Mouse (Mus musculus): ENCODE results near the gene Itga11. TPM values are rescaled to one million over a fixed set of nuclear protein-coding genes. Genes with fewer than 3 reads are reported as not detected.

Itga11 gene
- polyA plus RNA-seq, 1 experiment from 2014 or later = 3.6 TPM

DNA sequence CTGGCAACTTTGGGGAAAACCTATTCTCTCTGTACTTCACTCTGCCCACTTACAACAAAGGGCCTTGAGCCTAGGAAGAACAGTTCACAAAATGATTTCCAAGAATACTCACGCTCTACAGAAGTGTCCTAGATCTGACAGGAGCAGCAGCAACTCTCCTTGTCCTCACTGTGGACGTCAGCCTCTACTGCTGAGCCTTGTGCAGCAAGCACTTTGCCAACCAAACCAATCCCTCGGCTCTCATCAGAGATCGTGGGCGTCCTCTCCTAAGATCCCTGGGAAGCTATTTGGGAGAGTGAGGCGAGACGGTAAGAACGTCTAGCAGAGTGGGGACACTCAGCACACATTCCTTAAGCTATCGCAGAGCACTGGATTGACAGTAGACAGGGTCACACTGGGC, 17.6 kb downstream of the Itga11 start:
- WGBS = 89% methylated on average over 9 of the region's 9 CpGs
- H3K27ac ChIP-seq = no peak overlapping the region
- no peaks in the 10 kb centered on the region for H3K27me3 ChIP-seq
- H3K4me3 ChIP-seq (replicated peaks) = no peak overlapping the region
- no peak for ATAC-seq (ENCODE audit: low FRiP score)
- H3K4me2 ChIP-seq = no peak overlapping the region
- no peak overlapping the region for H3K9ac ChIP-seq
- H3K36me3 ChIP-seq (replicated peaks) = no peaks in the 10 kb centered on the region
- peaks cover 10% of the 10 kb centered on the region; the same call in 1 of the 2 replicates for H3K4me1 ChIP-seq
- H3K9me3 ChIP-seq = no peaks in the 10 kb centered on the region

DNA sequence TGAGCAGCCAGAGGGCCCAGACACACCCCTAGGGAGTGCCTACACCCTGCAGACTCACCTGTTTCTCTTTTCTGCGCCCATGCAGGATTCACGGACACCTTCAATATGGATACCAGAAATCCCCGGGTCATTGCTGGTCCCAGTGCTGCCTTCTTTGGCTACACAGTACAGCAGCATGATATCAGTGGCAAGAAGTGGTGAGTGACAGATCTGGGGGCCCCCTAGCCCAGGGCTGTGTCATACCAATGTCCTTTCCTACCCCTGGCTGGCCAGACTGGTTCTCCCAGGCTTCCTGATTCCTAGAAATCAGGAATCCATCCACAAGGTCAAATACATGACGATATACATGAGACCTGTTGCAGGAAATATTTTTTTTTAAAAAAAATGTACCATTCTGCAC, 19.2 kb downstream of the Itga11 start:
- no peaks in the 10 kb centered on the region for H3K27me3 ChIP-seq
- no peak overlapping the region for H3K4me2 ChIP-seq
- 93% methylated on average over 4 of the region's 4 CpGs for WGBS
- no peak overlapping the region for H3K9ac ChIP-seq
- no peaks in the 10 kb centered on the region for H3K9me3 ChIP-seq
- no peak overlapping the region for H3K4me3 ChIP-seq (replicated peaks)
- no peak for ATAC-seq (ENCODE audit: low FRiP score)
- peaks cover 8% of the 10 kb centered on the region; the same call in 1 of the 2 replicates for H3K4me1 ChIP-seq
- no peaks in the 10 kb centered on the region for H3K36me3 ChIP-seq (replicated peaks)
- H3K27ac ChIP-seq = no peak overlapping the region

DNA sequence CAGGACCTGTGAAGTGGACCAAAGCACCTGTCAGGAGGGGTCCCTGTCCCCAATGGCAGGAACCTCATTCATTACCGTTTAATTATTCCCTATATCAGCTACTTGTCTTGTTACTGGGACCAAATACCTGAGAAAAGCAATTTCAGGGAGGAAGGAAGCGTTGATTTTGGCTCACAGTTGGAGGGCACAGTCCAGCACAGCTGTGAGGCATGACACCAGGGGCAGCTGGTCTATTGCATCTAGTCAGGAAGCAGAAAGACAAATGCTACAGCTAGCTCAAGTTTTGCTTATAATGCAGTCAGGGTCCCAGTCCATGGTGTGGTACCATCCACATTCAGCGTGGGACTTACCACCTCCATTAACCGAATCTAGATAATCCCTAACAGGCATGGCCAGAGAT, 29.6 kb downstream of the Itga11 start:
- no peaks in the 10 kb centered on the region for H3K27me3 ChIP-seq
- WGBS = 92% methylated on average over 4 of the region's 4 CpGs
- H3K27ac ChIP-seq = no peak overlapping the region

DNA sequence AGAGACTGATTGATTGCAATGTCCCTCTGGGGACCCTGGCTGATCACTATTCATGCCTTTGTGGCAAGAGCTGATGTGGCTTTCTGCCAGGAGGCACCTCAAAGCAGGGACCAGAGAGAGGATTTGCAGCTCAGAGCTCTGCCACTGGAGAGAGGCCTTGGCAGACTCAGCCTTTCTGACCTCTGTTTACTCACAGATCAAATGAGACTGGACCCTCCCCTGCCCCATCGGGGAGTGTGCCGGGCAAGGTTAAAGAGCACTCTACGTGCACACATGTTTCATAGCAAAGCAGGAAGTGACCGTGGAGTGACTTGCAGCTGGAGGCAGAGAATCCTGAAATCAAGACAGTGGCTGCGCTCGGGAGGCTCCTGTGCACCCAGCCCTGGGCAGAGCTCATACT, 30.2 kb downstream of the Itga11 start:
- no peak overlapping the region for H3K27ac ChIP-seq
- no peaks in the 10 kb centered on the region for H3K27me3 ChIP-seq
- peaks cover 10% of the 10 kb centered on the region; the same call in 1 of the 2 replicates for H3K4me1 ChIP-seq
- no peak for ATAC-seq (ENCODE audit: low FRiP score)
- 70% methylated on average over 6 of the region's 6 CpGs for WGBS
- H3K4me3 ChIP-seq (replicated peaks) = no peak overlapping the region
- no peak overlapping the region for H3K9ac ChIP-seq
- no peak overlapping the region for H3K4me2 ChIP-seq
- no peaks in the 10 kb centered on the region for H3K36me3 ChIP-seq (replicated peaks)
- no peaks in the 10 kb centered on the region for H3K9me3 ChIP-seq

More for the DNA sequence above, 29.6 kb downstream of the Itga11 start:
- no peak for ATAC-seq (ENCODE audit: low FRiP score)
- H3K36me3 ChIP-seq (replicated peaks) = no peaks in the 10 kb centered on the region
- H3K9ac ChIP-seq = no peak overlapping the region
- no peak overlapping the region for H3K4me3 ChIP-seq (replicated peaks)
- H3K4me1 ChIP-seq = peaks cover 10% of the 10 kb centered on the region; the same call in 1 of the 2 replicates
- no peak overlapping the region for H3K4me2 ChIP-seq
- no peaks in the 10 kb centered on the region for H3K9me3 ChIP-seq

DNA sequence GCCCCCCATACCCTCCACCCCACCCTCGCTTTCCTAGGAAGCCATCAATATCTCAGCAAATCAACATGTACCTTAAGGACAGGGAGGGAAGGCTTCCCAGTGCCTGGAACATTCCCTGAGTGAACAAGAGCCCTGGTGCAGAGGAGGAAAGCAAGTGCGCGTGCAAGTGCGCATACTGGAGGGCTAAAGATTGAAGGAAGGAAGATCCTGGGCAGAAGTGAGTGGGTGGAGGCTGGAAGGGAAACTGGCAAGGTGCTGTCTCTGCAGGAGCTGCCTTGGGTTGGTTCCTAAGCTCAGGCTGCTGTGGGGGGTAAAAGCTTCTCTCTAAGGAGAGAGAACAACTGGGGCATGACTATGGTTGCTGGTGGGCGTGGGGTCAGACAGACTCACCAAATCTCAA, 32.4 kb downstream of the Itga11 start:
- H3K27me3 ChIP-seq = no peaks in the 10 kb centered on the region
- no peak overlapping the region for H3K27ac ChIP-seq
- H3K9me3 ChIP-seq = 0 out of 2 replicates have a peak, but pooled peaks cover 4% of the 10 kb centered on the region
- H3K4me1 ChIP-seq = peaks cover 10% of the 10 kb centered on the region; the same call in 1 of the 2 replicates
- WGBS = 93% methylated on average over 5 of the region's 5 CpGs
- H3K9ac ChIP-seq = no peak overlapping the region
- no peak for ATAC-seq (ENCODE audit: low FRiP score)
- H3K4me2 ChIP-seq = no peak overlapping the region
- no peaks in the 10 kb centered on the region for H3K36me3 ChIP-seq (replicated peaks)
- H3K4me3 ChIP-seq (replicated peaks) = no peak overlapping the region

DNA sequence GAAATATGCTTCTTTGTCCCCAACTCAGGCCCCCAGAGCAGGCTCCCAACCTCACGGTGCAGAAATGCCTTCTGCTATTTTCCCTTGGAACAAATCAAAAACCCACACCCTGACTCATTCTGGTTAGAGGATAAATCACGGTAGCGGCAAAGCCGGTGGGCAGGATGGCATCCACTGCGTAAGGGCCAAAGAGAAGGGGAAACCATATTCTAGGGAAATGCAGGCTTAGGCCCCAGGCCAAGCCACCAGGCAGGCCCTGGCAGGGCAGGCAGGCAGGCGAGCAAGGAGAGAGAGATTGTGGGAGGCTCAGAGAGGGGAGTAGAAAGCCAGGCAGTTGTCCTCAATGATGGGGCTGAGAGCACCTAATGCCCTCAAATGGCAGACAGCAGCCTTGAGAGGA, 34.7 kb downstream of the Itga11 start:
- WGBS = 83% methylated on average over 6 of the region's 6 CpGs
- no peak overlapping the region for H3K9ac ChIP-seq
- H3K4me1 ChIP-seq = peaks cover 10% of the 10 kb centered on the region; the same call in 1 of the 2 replicates
- H3K27me3 ChIP-seq = no peaks in the 10 kb centered on the region
- H3K27ac ChIP-seq = no peak overlapping the region
- no peaks in the 10 kb centered on the region for H3K36me3 ChIP-seq (replicated peaks)
- H3K4me3 ChIP-seq (replicated peaks) = no peak overlapping the region
- 0 out of 2 replicates have a peak, but pooled peaks cover 4% of the 10 kb centered on the region for H3K9me3 ChIP-seq
- ATAC-seq (ENCODE audit: low FRiP score) = no peak
- H3K4me2 ChIP-seq = no peak overlapping the region

DNA sequence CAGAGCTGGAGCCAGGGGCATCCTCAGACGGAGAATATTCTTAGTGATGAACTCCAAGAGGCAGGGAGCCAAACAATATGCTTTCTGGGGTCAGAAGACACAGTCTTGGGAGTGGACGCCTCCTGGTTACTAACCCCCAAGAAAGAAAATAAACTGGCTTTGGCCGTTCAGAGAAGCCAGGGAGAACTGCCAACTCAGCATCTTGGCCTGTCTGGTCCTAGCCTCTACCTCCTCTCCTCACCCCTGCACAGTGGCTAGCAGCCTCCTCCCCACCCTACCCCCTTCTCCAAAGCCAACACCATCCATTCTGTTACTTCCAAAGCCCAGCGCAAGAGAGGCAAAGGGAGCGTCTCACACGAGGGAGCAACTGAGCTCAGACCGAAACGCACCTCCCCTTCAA, 35.4 kb downstream of the Itga11 start:
- Histone ChIP-seq H3K4me2 (no peak overlapping the region), H3K36me3 (replicated peaks) (no peaks in the 10 kb centered on the region), H3K4me1 (peaks cover 10% of the 10 kb centered on the region; the same call in 1 of the 2 replicates), H3K27me3 (no peaks in the 10 kb centered on the region), H3K4me3 (replicated peaks) (no peak overlapping the region), H3K27ac (no peak overlapping the region), H3K9ac (no peak overlapping the region), H3K9me3 (0 out of 2 replicates have a peak, but pooled peaks cover 4% of the 10 kb centered on the region)
- 83% methylated on average over 8 of the region's 8 CpGs for WGBS
- ATAC-seq (ENCODE audit: low FRiP score) = no peak

DNA sequence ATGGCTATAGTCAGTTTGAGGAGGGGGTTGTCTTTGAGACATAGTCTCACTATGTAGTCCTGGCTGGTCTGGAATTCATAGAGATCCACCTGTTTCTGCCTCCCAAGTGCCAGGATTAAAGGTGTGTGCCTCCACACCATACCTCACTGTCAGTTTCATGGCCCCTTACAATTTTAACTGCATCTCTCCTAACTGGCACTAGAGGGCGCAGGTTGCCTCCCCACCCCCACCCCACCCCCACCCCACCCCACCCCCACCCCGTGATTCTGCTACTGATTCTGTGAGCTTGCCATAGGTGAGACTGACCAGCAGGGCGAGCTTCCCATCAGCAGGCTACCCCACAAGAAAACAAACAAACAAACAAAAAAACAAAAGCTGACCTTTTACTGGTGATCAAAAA, 36.7 kb downstream of the Itga11 start:
- 44% methylated on average over 3 of the region's 3 CpGs for WGBS
- Histone ChIP-seq H3K36me3 (replicated peaks) (no peaks in the 10 kb centered on the region), H3K4me2 (no peak overlapping the region), H3K4me3 (replicated peaks) (no peak overlapping the region), H3K9ac (no peak overlapping the region), H3K4me1 (peaks cover 16% of the 10 kb centered on the region; the same call in 1 of the 2 replicates), H3K27me3 (no peaks in the 10 kb centered on the region), H3K9me3 (0 out of 2 replicates have a peak, but pooled peaks cover 4% of the 10 kb centered on the region), H3K27ac (no peak overlapping the region)
- no peak for ATAC-seq (ENCODE audit: low FRiP score)

DNA sequence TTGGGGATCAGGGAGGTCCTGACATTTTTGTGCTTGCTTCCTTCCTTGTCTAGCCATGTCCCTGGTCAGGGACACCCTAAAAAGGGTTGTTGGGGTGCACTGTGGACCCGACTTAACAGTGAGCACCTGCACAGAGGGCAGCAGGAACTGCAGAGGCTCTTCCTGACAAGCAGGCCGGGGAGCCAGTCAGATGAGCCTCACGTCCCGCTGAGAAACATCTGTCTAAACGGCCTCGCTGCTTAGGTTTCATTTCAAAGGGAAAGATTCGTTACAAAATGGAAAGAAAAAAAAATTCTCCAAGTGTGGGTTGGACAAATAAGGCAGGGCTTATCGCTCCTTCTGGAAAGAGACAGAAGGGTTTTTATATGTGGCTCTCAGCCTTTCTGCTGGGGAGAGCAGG, 40.4 kb downstream of the Itga11 start:
- no peak overlapping the region for H3K9ac ChIP-seq
- no peak overlapping the region for H3K27ac ChIP-seq

DNA sequence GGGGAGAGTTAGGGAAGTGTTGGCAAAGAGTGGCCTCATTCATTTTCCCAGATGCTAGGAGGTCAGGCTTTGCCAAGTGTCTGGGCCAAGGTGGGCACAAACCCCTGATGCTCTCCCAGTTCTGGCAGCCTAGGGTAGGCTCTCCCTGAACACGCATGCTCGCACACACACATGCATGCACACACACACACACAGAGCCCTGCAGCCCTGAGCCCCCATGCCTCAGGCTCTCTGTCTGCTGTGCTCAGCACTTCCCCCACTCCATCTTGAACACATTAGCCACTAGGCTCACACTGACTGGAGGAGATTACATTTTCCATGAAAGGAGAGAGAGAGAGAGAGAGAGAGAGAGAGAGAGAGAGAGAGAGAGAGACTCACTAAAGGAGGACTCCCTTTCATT, 44.2 kb downstream of the Itga11 start:
- no peaks in the 10 kb centered on the region for H3K27me3 ChIP-seq
- WGBS = 77% methylated on average over 2 of the region's 2 CpGs
- H3K9ac ChIP-seq = no peak overlapping the region
- no peak overlapping the region for H3K4me3 ChIP-seq (replicated peaks)
- H3K4me1 ChIP-seq = peaks cover 17% of the 10 kb centered on the region
- no peak overlapping the region for H3K4me2 ChIP-seq
- no peaks in the 10 kb centered on the region for H3K9me3 ChIP-seq
- H3K27ac ChIP-seq = no peak overlapping the region
- no peaks in the 10 kb centered on the region for H3K36me3 ChIP-seq (replicated peaks)
- ATAC-seq (ENCODE audit: low FRiP score) = no peak

More for the DNA sequence above, 40.4 kb downstream of the Itga11 start:
- H3K4me1 ChIP-seq = peaks cover 17% of the 10 kb centered on the region; the same call in 1 of the 2 replicates
- H3K4me2 ChIP-seq = no peak overlapping the region
- no peaks in the 10 kb centered on the region for H3K36me3 ChIP-seq (replicated peaks)
- ATAC-seq (ENCODE audit: low FRiP score) = no peak
- no peak overlapping the region for H3K4me3 ChIP-seq (replicated peaks)
- 47% methylated on average over 8 of the region's 8 CpGs for WGBS
- 0 out of 2 replicates have a peak, but pooled peaks cover 4% of the 10 kb centered on the region for H3K9me3 ChIP-seq
- no peaks in the 10 kb centered on the region for H3K27me3 ChIP-seq

DNA sequence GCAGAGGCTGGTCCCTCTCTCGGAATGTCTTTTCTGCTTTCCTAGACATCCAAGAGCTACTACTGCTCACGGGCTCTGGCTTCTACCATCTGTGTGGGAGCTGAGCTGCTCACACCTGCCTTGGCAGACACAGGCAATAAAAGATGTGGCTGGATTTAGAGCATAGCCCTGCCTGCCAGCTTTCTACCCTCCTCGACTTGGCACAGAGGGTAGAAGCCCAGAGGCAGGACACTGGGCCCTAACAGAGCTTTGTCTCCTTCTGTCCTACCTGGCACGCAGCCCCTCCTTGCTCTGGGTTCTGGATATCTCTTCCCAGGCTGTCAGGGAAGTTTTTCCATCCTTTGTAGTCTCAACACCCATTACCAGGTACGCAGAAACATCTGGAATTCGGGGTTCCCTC, 45.1 kb downstream of the Itga11 start:
- ATAC-seq (ENCODE audit: low FRiP score) = no peak
- no peak overlapping the region for H3K27ac ChIP-seq
- no peak overlapping the region for H3K4me3 ChIP-seq (replicated peaks)
- no peak overlapping the region for H3K4me2 ChIP-seq
- no peaks in the 10 kb centered on the region for H3K9me3 ChIP-seq
- H3K4me1 ChIP-seq = peaks cover 15% of the 10 kb centered on the region
- no peaks in the 10 kb centered on the region for H3K36me3 ChIP-seq (replicated peaks)
- WGBS = 73% methylated on average over 6 of the region's 6 CpGs
- H3K27me3 ChIP-seq = no peaks in the 10 kb centered on the region
- no peak overlapping the region for H3K9ac ChIP-seq

DNA sequence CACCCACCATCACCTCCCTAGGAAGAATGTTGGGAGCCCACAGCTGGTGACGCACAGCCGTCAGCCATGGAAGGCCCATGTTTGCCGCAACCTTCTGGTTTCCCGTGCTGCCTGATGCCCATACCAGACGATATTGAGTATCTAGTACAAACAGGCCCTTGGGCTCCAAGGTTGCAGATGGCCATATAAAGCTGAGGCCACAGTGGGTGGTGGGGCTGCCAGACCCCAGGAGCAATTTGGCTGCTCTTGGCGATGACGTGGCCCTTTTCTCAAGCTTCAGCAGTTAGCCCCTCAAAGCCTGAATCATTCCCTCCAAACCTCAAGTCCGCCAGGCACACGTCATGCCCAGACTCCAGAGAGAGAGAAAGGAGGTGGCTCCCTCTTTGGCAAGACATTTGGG, 46.5 kb downstream of the Itga11 start:
- H3K9me3 ChIP-seq = no peaks in the 10 kb centered on the region
- peaks cover 2% of the 10 kb centered on the region for H3K4me1 ChIP-seq
- no peak for ATAC-seq (ENCODE audit: low FRiP score)
- no peak overlapping the region for H3K4me3 ChIP-seq (replicated peaks)
- H3K36me3 ChIP-seq (replicated peaks) = no peaks in the 10 kb centered on the region
- no peak overlapping the region for H3K4me2 ChIP-seq
- H3K27ac ChIP-seq = no peak overlapping the region
- no peaks in the 10 kb centered on the region for H3K27me3 ChIP-seq
- H3K9ac ChIP-seq = no peak overlapping the region
- 91% methylated on average over 9 of the region's 9 CpGs for WGBS

DNA sequence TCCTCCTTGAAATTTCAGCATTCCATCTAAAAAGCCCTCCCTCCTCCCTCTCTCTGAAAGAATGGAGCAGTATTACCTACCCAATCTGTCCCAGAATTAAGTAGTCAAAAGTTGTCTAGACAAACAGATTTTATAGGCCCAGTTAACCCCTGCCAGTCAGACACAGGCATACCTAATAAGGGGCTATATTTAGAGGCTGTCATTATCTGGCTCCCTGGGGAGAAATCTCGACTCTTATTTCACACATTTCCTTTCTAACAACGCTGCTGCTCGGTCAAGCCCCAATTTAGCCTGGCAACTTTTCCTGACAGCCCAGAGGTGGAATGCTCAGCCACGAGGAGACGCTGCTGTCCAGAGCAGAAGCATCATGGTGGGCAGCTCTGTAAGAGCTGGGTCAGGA, 47.6 kb downstream of the Itga11 start:
- Histone ChIP-seq H3K4me3 (replicated peaks) (no peak overlapping the region), H3K27ac (no peak overlapping the region), H3K4me1 (no peaks in the 10 kb centered on the region; the same call in 1 of the 2 replicates), H3K9me3 (no peaks in the 10 kb centered on the region), H3K4me2 (no peak overlapping the region), H3K9ac (no peak overlapping the region), H3K36me3 (replicated peaks) (no peaks in the 10 kb centered on the region), H3K27me3 (no peaks in the 10 kb centered on the region)
- 21% methylated on average over 5 of the region's 5 CpGs for WGBS
- no peak for ATAC-seq (ENCODE audit: low FRiP score)
